Mouse (Mus musculus): ENCODE measurements around the gene Gtf2f2. TPM values are rescaled to one million over a fixed set of nuclear protein-coding genes. Genes with fewer than 3 reads are reported as not detected.
"Not testable (repeated sequence)": the region's sequence is repeated elsewhere in the genome, so short reads cannot be mapped to it uniquely, and the experiment has no call there.

Gene Gtf2f2
- total and polyA plus RNA-seq, 3 experiments = 44.8 to 118 (median 90.6) TPM

DNA sequence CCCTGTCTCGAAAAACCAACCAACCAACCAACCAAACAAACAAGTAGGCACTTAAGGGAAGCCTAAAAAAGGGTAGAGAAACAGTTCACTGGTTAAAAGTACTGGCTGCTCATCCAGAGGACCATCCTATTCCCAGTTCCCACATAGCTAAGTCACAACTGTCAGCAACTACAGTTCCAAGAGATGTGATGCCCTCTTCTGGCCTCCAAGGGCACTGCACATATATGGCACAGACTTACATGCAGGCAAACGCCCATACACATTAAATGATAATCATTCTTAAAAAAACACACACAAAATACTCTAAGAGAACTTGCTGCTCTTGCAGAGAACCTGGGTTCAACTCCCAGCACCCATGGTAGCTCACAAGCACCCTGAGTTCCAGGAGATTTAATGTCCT, 76.3 kb downstream of the Gtf2f2 start:
- in situ Hi-C loops (cut with MboI; ENCODE audit: low pct_ligation_motif_present, low pct_unique_long_range_greater_than_20kb, low sequenced_read_pairs) (no loop called here), dilution Hi-C loops (cut with MboI; ENCODE audit: extremely low pct_ligation_motif_present, extremely low pct_unique_long_range_greater_than_20kb, low sequenced_read_pairs) (no loop called here)
- Histone ChIP-seq H3K36me3 (replicated peaks in 1 of 2; ENCODE audit: control insufficient read depth in 1 of 2, insufficient read depth in 1 of 2, low read length in 1 of 2) (peaks cover 0 to 28% of the 10 kb centered on the region in 2 experiments), H3K79me2 (replicated peaks; ENCODE audit: control insufficient read depth, extremely low read depth, insufficient read depth, poor library complexity, severe bottlenecking) (no peaks in the 10 kb centered on the region), H3K9me3 (replicated peaks; ENCODE audit: low read length) (no peaks in the 10 kb centered on the region), H3K4me3 (replicated peaks in 1 of 3; ENCODE audit: low read depth in 2 of 3, low read length in 2 of 3, poor library complexity in 1 of 3) (no peak overlapping the region), H3K4me2 (ENCODE audit: insufficient read depth, low read depth, poor library complexity, severe bottlenecking) (no peak overlapping the region), H3K4me1 (ENCODE audit: control insufficient read depth in 1 of 2, insufficient read depth in 2 of 2) (peaks cover 0 to 3% of the 10 kb centered on the region in 2 experiments; a peak in 1 of 4 replicates), H3K27me3 (replicated peaks) (no peaks in the 10 kb centered on the region), H3K9ac (ENCODE audit: insufficient read depth, low read depth) (no peak overlapping the region), H3K27ac (ENCODE audit: insufficient read depth, low read depth) (no peak overlapping the region)
- TF ChIP-seq PAX5 (IDR thresholded peaks at IDR 0.05; ENCODE audit: low read length) (no peak), RAD21 (IDR thresholded peaks at IDR 0.05; ENCODE audit: low read depth, low read length) (peak; percentile 11), CTCF (conservative IDR thresholded peaks at IDR 0.05 in 1 of 2, IDR thresholded peaks at IDR 0.05 in 1 of 2; ENCODE audit: low read depth in 2 of 2, low read length in 2 of 2) (peak; percentile 44 to 45)
- peak; percentile 29 for DNase-seq (ENCODE audit: extremely low read depth)

DNA sequence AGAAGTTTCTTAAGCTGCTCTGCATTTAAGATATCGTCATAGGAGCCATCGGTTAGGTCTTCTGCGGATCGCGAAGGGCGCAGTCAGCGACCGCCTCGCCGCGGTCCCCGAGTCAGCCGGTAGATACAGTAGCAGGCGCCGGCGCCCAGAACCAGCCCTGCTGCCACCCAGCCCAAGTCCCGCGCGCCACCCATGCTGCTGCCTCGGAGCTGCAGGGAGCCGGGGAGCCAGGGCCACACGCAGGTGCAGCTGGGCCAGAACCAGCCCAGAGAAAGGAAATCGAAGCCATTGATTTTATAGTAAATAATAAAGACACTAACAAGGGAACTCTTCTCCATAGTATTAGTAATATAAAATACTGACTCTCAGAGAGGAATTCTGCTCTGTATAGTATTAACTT, 79.4 kb downstream of the Gtf2f2 start:
- Histone ChIP-seq H3K27ac (ENCODE audit: insufficient read depth, low read depth) (no peak overlapping the region), H3K27me3 (replicated peaks) (no peaks in the 10 kb centered on the region), H3K4me3 (replicated peaks in 1 of 3; ENCODE audit: low read depth in 2 of 3, low read length in 2 of 3, poor library complexity in 1 of 3) (no peak overlapping the region), H3K4me2 (ENCODE audit: insufficient read depth, low read depth, poor library complexity, severe bottlenecking) (no peak overlapping the region), H3K36me3 (replicated peaks in 1 of 2; ENCODE audit: control insufficient read depth in 1 of 2, insufficient read depth in 1 of 2, low read length in 1 of 2) (peaks cover 0 to 34% of the 10 kb centered on the region in 2 experiments), H3K79me2 (replicated peaks; ENCODE audit: control insufficient read depth, extremely low read depth, insufficient read depth, poor library complexity, severe bottlenecking) (no peaks in the 10 kb centered on the region), H3K9ac (ENCODE audit: insufficient read depth, low read depth) (no peak overlapping the region), H3K9me3 (replicated peaks; ENCODE audit: low read length) (no peaks in the 10 kb centered on the region), H3K4me1 (ENCODE audit: control insufficient read depth in 1 of 2, insufficient read depth in 2 of 2) (no peaks in the 10 kb centered on the region)
- DNase-seq (ENCODE audit: extremely low read depth) = no peak
- dilution Hi-C loops (cut with MboI; ENCODE audit: extremely low pct_ligation_motif_present, extremely low pct_unique_long_range_greater_than_20kb, low sequenced_read_pairs) (no loop called here), in situ Hi-C loops (cut with MboI; ENCODE audit: low pct_ligation_motif_present, low pct_unique_long_range_greater_than_20kb, low sequenced_read_pairs) (no loop called here)
- no peak for TF ChIP-seq USF1 (IDR thresholded peaks at IDR 0.05; ENCODE audit: low read depth, low read length)
- no peak for TF ChIP-seq CHD1 (IDR thresholded peaks at IDR 0.05; ENCODE audit: low read depth, low read length)
- no peak for TF ChIP-seq E2F4 (IDR thresholded peaks at IDR 0.05; ENCODE audit: insufficient replicate concordance, low read depth, low read length)
- no peak for TF ChIP-seq NRF1 (IDR thresholded peaks at IDR 0.05; ENCODE audit: low read depth, low read length)
- TF ChIP-seq MAZ (IDR thresholded peaks at IDR 0.05; ENCODE audit: low read depth, low read length) = no peak
- TF ChIP-seq TBP (conservative IDR thresholded peaks at IDR 0.05; ENCODE audit: low read depth, low read length) = no peak
- TF ChIP-seq MXI1 (IDR thresholded peaks at IDR 0.05; ENCODE audit: low read depth, low read length) = no peak
- no peak for TF ChIP-seq RCOR1 (conservative IDR thresholded peaks at IDR 0.05; ENCODE audit: low read depth, low read length)
- no peak for TF ChIP-seq HCFC1 (IDR thresholded peaks at IDR 0.05; ENCODE audit: low read depth, low read length)
- no peak for TF ChIP-seq CHD2 (IDR thresholded peaks at IDR 0.05; ENCODE audit: low read length)
- TF ChIP-seq ETS1 (conservative IDR thresholded peaks at IDR 0.05; ENCODE audit: low read depth, low read length) = no peak
- TF ChIP-seq NELFE (IDR thresholded peaks at IDR 0.05; ENCODE audit: low read depth, low read length) = no peak
- TF ChIP-seq PAX5 (IDR thresholded peaks at IDR 0.05; ENCODE audit: low read length) = no peak
- TF ChIP-seq ZMIZ1 (IDR thresholded peaks at IDR 0.05; ENCODE audit: low read depth, low read length) = no peak

- in situ Hi-C loops (cut with MboI; ENCODE audit: low pct_ligation_motif_present, low pct_unique_long_range_greater_than_20kb, low sequenced_read_pairs); DNase-seq (ENCODE audit: extremely low read depth); dilution Hi-C loops (cut with MboI; ENCODE audit: extremely low pct_ligation_motif_present, extremely low pct_unique_long_range_greater_than_20kb, low sequenced_read_pairs); H3K4me3 ChIP-seq (replicated peaks in 1 of 3; ENCODE audit: low read depth in 2 of 3, low read length in 2 of 3, poor library complexity in 1 of 3); H3K27me3 ChIP-seq (replicated peaks); H3K4me2 ChIP-seq (ENCODE audit: insufficient read depth, low read depth, poor library complexity, severe bottlenecking); H3K27ac ChIP-seq (ENCODE audit: insufficient read depth, low read depth); H3K9me3 ChIP-seq (replicated peaks; ENCODE audit: low read length); H3K79me2 ChIP-seq (replicated peaks; ENCODE audit: control insufficient read depth, extremely low read depth, insufficient read depth, poor library complexity, severe bottlenecking); H3K4me1 ChIP-seq (ENCODE audit: control insufficient read depth in 1 of 2, insufficient read depth in 2 of 2); H3K9ac ChIP-seq (ENCODE audit: insufficient read depth, low read depth): not testable (repeated sequence)
- H3K36me3 ChIP-seq (replicated peaks in 1 of 2; ENCODE audit: control insufficient read depth in 1 of 2, insufficient read depth in 1 of 2, low read length in 1 of 2) = peaks cover 0 to 45% of the 10 kb centered on the region in 2 experiments
Observed at GRCm38 (mm10) chr14:75929713-75930112, 81.0 kb downstream of the Gtf2f2 start.
